Mouse (Mus musculus): ENCODE data around the gene Tmem53. TPM values are rescaled to one million over a fixed set of nuclear protein-coding genes. Genes with fewer than 3 reads are reported as not detected.

Gene Tmem53
- polyA plus RNA-seq, 1 experiment from 2014 or later, result 7.3 TPM

- WGBS, result 54% methylated on average over 17 of the region's 17 CpGs
- Histone ChIP-seq H3K27me3 (ENCODE audit: control insufficient read depth, insufficient read depth, low read length) (no peaks in the 10 kb centered on the region), H3K4me2 (ENCODE audit: low read depth, low read length) (no peak overlapping the region), H3K27ac (ENCODE audit: low read depth, low read length) (no peak overlapping the region), H3K4me3 (ENCODE audit: low read depth, low read length) (no peak overlapping the region), H3K4me1 (ENCODE audit: control insufficient read depth, insufficient read depth, low read length) (peaks cover 15% of the 10 kb centered on the region; the same call in 1 of the 2 replicates), H3K9ac (replicated peaks; ENCODE audit: low read depth, low read length) (no peak overlapping the region), H3K36me3 (ENCODE audit: control insufficient read depth, insufficient read depth, low read length) (peaks cover 31% of the 10 kb centered on the region), H3K9me3 (ENCODE audit: control insufficient read depth, low read length) (no peaks in the 10 kb centered on the region)
- peak; percentile 35; the same call in 1 of the 2 replicates for ATAC-seq (ENCODE audit: low read depth)
These were observed 24.5 kb downstream of the Tmem53 start for GRCm38 (mm10) chr4:117276281-117276711.

GRCm38 (mm10) chr4:117277021-117277420 is 25.3 kb downstream of the Tmem53 start:
- ATAC-seq (ENCODE audit: low read depth), result no peak
- no peak overlapping the region for H3K4me2 ChIP-seq (ENCODE audit: low read depth, low read length)
- no peak overlapping the region for H3K4me3 ChIP-seq (ENCODE audit: low read depth, low read length)
- 51% methylated on average over 13 of the region's 13 CpGs for WGBS
- H3K9ac ChIP-seq (replicated peaks; ENCODE audit: low read depth, low read length), result no peak overlapping the region; the same call in 1 of the 2 replicates
- H3K4me1 ChIP-seq (ENCODE audit: control insufficient read depth, insufficient read depth, low read length), result peaks cover 15% of the 10 kb centered on the region; the same call in 1 of the 2 replicates
- no peaks in the 10 kb centered on the region for H3K27me3 ChIP-seq (ENCODE audit: control insufficient read depth, insufficient read depth, low read length)
- H3K27ac ChIP-seq (ENCODE audit: low read depth, low read length), result no peak overlapping the region
- H3K36me3 ChIP-seq (ENCODE audit: control insufficient read depth, insufficient read depth, low read length), result peaks cover 26% of the 10 kb centered on the region
- H3K9me3 ChIP-seq (ENCODE audit: control insufficient read depth, low read length), result no peaks in the 10 kb centered on the region

GRCm38 (mm10) chr4:117277687-117278086 is 25.9 kb downstream of the Tmem53 start:
- H3K9ac ChIP-seq (replicated peaks; ENCODE audit: low read depth, low read length), result no peak overlapping the region
- H3K27ac ChIP-seq (ENCODE audit: low read depth, low read length), result no peak overlapping the region
- H3K4me3 ChIP-seq (ENCODE audit: low read depth, low read length), result no peak overlapping the region
- peaks cover 21% of the 10 kb centered on the region for H3K36me3 ChIP-seq (ENCODE audit: control insufficient read depth, insufficient read depth, low read length)
- 94% methylated on average over 7 of the region's 7 CpGs for WGBS
- H3K27me3 ChIP-seq (ENCODE audit: control insufficient read depth, insufficient read depth, low read length), result no peaks in the 10 kb centered on the region
- peaks cover 14% of the 10 kb centered on the region; the same call in 1 of the 2 replicates for H3K4me1 ChIP-seq (ENCODE audit: control insufficient read depth, insufficient read depth, low read length)
- H3K4me2 ChIP-seq (ENCODE audit: low read depth, low read length), result no peak overlapping the region
- H3K9me3 ChIP-seq (ENCODE audit: control insufficient read depth, low read length), result no peaks in the 10 kb centered on the region
- ATAC-seq (ENCODE audit: low read depth), result no peak

GRCm38 (mm10) chr4:117278381-117279252 is 26.9 kb downstream of the Tmem53 start:
- Histone ChIP-seq H3K36me3 (ENCODE audit: control insufficient read depth, insufficient read depth, low read length) (peaks cover 17% of the 10 kb centered on the region), H3K4me1 (ENCODE audit: control insufficient read depth, insufficient read depth, low read length) (peaks cover 15% of the 10 kb centered on the region), H3K9me3 (ENCODE audit: control insufficient read depth, low read length) (no peaks in the 10 kb centered on the region), H3K4me3 (ENCODE audit: low read depth, low read length) (no peak overlapping the region), H3K9ac (replicated peaks; ENCODE audit: low read depth, low read length) (no peak overlapping the region), H3K27ac (ENCODE audit: low read depth, low read length) (no peak overlapping the region), H3K4me2 (ENCODE audit: low read depth, low read length) (no peak overlapping the region), H3K27me3 (ENCODE audit: control insufficient read depth, insufficient read depth, low read length) (no peaks in the 10 kb centered on the region)
- 63% methylated on average over 10 of the region's 10 CpGs for WGBS
- ATAC-seq (ENCODE audit: low read depth), result no peak

- H3K4me2 ChIP-seq (ENCODE audit: low read depth, low read length), result no peak overlapping the region
- H3K4me1 ChIP-seq (ENCODE audit: control insufficient read depth, insufficient read depth, low read length), result peaks cover 21% of the 10 kb centered on the region
- no peak for ATAC-seq (ENCODE audit: low read depth)
- 56% methylated on average over 2 of the region's 2 CpGs for WGBS
- H3K36me3 ChIP-seq (ENCODE audit: control insufficient read depth, insufficient read depth, low read length), result peaks cover 17% of the 10 kb centered on the region
- H3K9ac ChIP-seq (replicated peaks; ENCODE audit: low read depth, low read length), result no peak overlapping the region
- no peak overlapping the region for H3K27ac ChIP-seq (ENCODE audit: low read depth, low read length)
- no peak overlapping the region for H3K4me3 ChIP-seq (ENCODE audit: low read depth, low read length)
- no peaks in the 10 kb centered on the region for H3K27me3 ChIP-seq (ENCODE audit: control insufficient read depth, insufficient read depth, low read length)
- H3K9me3 ChIP-seq (ENCODE audit: control insufficient read depth, low read length), result no peaks in the 10 kb centered on the region
These were observed 27.5 kb downstream of the Tmem53 start for GRCm38 (mm10) chr4:117279253-117279642.

GRCm38 (mm10) chr4:117280397-117280930 is 28.7 kb downstream of the Tmem53 start:
- Histone ChIP-seq H3K36me3 (ENCODE audit: control insufficient read depth, insufficient read depth, low read length) (peaks cover 15% of the 10 kb centered on the region), H3K4me1 (ENCODE audit: control insufficient read depth, insufficient read depth, low read length) (peaks cover 31% of the 10 kb centered on the region), H3K27ac (ENCODE audit: low read depth, low read length) (no peak overlapping the region), H3K9me3 (ENCODE audit: control insufficient read depth, low read length) (no peaks in the 10 kb centered on the region), H3K4me3 (ENCODE audit: low read depth, low read length) (no peak overlapping the region), H3K9ac (replicated peaks; ENCODE audit: low read depth, low read length) (no peak overlapping the region), H3K4me2 (ENCODE audit: low read depth, low read length) (no peak overlapping the region), H3K27me3 (ENCODE audit: control insufficient read depth, insufficient read depth, low read length) (no peaks in the 10 kb centered on the region)
- no peak for ATAC-seq (ENCODE audit: low read depth)
- WGBS, result 63% methylated on average over 8 of the region's 8 CpGs

- ATAC-seq (ENCODE audit: low read depth), result no peak
- Histone ChIP-seq H3K27ac (ENCODE audit: low read depth, low read length) (no peak overlapping the region), H3K9me3 (ENCODE audit: control insufficient read depth, low read length) (no peaks in the 10 kb centered on the region), H3K4me2 (ENCODE audit: low read depth, low read length) (no peak overlapping the region), H3K4me1 (ENCODE audit: control insufficient read depth, insufficient read depth, low read length) (peaks cover 35% of the 10 kb centered on the region), H3K4me3 (ENCODE audit: low read depth, low read length) (no peak overlapping the region), H3K9ac (replicated peaks; ENCODE audit: low read depth, low read length) (no peak overlapping the region), H3K36me3 (ENCODE audit: control insufficient read depth, insufficient read depth, low read length) (peaks cover 16% of the 10 kb centered on the region), H3K27me3 (ENCODE audit: control insufficient read depth, insufficient read depth, low read length) (no peaks in the 10 kb centered on the region)
- 34% methylated on average over 19 of the region's 19 CpGs for WGBS
These were observed 29.5 kb downstream of the Tmem53 start for GRCm38 (mm10) chr4:117281090-117281845.

GRCm38 (mm10) chr4:117283271-117284191 is 31.8 kb downstream of the Tmem53 start:
- Histone ChIP-seq H3K9ac (replicated peaks; ENCODE audit: low read depth, low read length) (no peak overlapping the region), H3K27ac (ENCODE audit: low read depth, low read length) (peak overlapping the region; percentile 22; the same call in 1 of the 2 replicates), H3K4me1 (ENCODE audit: control insufficient read depth, insufficient read depth, low read length) (peaks cover 38% of the 10 kb centered on the region), H3K4me2 (ENCODE audit: low read depth, low read length) (no peak overlapping the region), H3K36me3 (ENCODE audit: control insufficient read depth, insufficient read depth, low read length) (peaks cover 16% of the 10 kb centered on the region; the same call in 1 of the 2 replicates), H3K4me3 (ENCODE audit: low read depth, low read length) (no peak overlapping the region), H3K9me3 (ENCODE audit: control insufficient read depth, low read length) (no peaks in the 10 kb centered on the region), H3K27me3 (ENCODE audit: control insufficient read depth, insufficient read depth, low read length) (no peaks in the 10 kb centered on the region)
- peak; percentile 44; the same call in 1 of the 2 replicates for ATAC-seq (ENCODE audit: low read depth)
- 8% methylated on average over 22 of the region's 22 CpGs for WGBS

Data from neural tube, embryonic 14.5 days (tissue).